15 mouse cellular contexts compared by ENCODE assay signal in genomic region chr6:94657204-94658135, GRCm38 (mm10). TPM values are rescaled to one million over a fixed set of nuclear protein-coding genes. Genes with fewer than 3 reads are reported as not detected.
A peak's percentile ranks its signal among the peaks of the same experiment; 100 is the strongest.
DNase-seq lines count a peak whose midpoint lies in the region; ATAC-seq and TF ChIP-seq lines count a peak whose summit lies in the region.
"Had no signal": no experiment of that assay in that cellular context is flagged by ENCODE, and none has a peak within 500 bp of the region (broad histone marks: within the 10 kb centered on the region; RNA-seq: fewer than 3 reads in every experiment).

No protein-coding gene starts in this region.

- peak overlapping the region; percentile 22 for H3K27ac ChIP-seq in embryonic facial prominence, embryonic 15.5 days (replicated peaks)
- H3K27ac ChIP-seq in embryonic facial prominence, embryonic 10.5 days (replicated peaks), result no peak overlapping the region
- H3K27ac ChIP-seq in heart, embryonic 14.5 days (replicated peaks in 1 of 2; ENCODE audit: control insufficient read depth in 1 of 2, insufficient read depth in 1 of 2, low read depth in 2 of 2, low read length in 2 of 2), result peak overlapping the region in 1 of 2 experiments; percentile 39; a peak in 1 of 4 replicates
- H3K27ac ChIP-seq in neural tube, embryonic 13.5 days (replicated peaks), result 0 out of 2 replicates have a peak overlapping the region, but pooled peaks have one; percentile 13
- no peak overlapping the region; the same call in 1 of the 2 replicates for H3K27ac ChIP-seq in neural tube, embryonic 15.5 days (replicated peaks)
- 0 out of 2 replicates have a peak overlapping the region, but pooled peaks have one; percentile 24 for H3K27ac ChIP-seq in stomach, postnatal 0 days (replicated peaks)
- H3K27ac ChIP-seq: midbrain, embryonic 10.5 days had no signal

- TF ChIP-seq CTCF in stomach, postnatal 0 days (IDR thresholded peaks at IDR 0.05; ENCODE audit: low read depth), result no peak

- WGBS in embryonic facial prominence, embryonic 15.5 days, result 58% methylated on average over 12 of the region's 12 CpGs
- WGBS in embryonic facial prominence, embryonic 10.5 days, result 79% methylated on average over 12 of the region's 12 CpGs
- 49% methylated on average over 12 of the region's 12 CpGs for WGBS in heart, embryonic 14.5 days
- 77% methylated on average over 12 of the region's 12 CpGs for WGBS in neural tube, embryonic 13.5 days
- WGBS in neural tube, embryonic 15.5 days, result 72% methylated on average over 12 of the region's 12 CpGs
- WGBS in stomach, postnatal 0 days, result 56% methylated on average over 12 of the region's 12 CpGs

- H3K4me3 ChIP-seq in embryonic facial prominence, embryonic 15.5 days (replicated peaks), result no peak overlapping the region
- H3K4me3 ChIP-seq in embryonic facial prominence, embryonic 10.5 days, result no peak overlapping the region
- H3K4me3 ChIP-seq in heart, embryonic 14.5 days (ENCODE audit: control insufficient read depth in 1 of 2, insufficient read depth in 1 of 2, low read depth in 1 of 2, low read length in 2 of 2), result no peak overlapping the region
- H3K4me3 ChIP-seq in neural tube, embryonic 13.5 days, result no peak overlapping the region
- H3K4me3 ChIP-seq in neural tube, embryonic 15.5 days (replicated peaks), result no peak overlapping the region
- H3K4me3 ChIP-seq in stomach, postnatal 0 days (ENCODE audit: low read depth, low read length), result no peak overlapping the region
- H3K4me3 ChIP-seq: midbrain, embryonic 10.5 days had no signal

- H3K36me3 ChIP-seq in embryonic facial prominence, embryonic 15.5 days, result peaks cover 8% of the 10 kb centered on the region; the same call in 1 of the 2 replicates
- H3K36me3 ChIP-seq in embryonic facial prominence, embryonic 10.5 days (replicated peaks), result peaks cover 45% of the 10 kb centered on the region
- H3K36me3 ChIP-seq in heart, embryonic 14.5 days (ENCODE audit: control insufficient read depth, insufficient read depth, low read length), result peaks cover 20% of the 10 kb centered on the region
- H3K36me3 ChIP-seq in neural tube, embryonic 13.5 days, result peaks cover 9% of the 10 kb centered on the region
- no peaks in the 10 kb centered on the region for H3K36me3 ChIP-seq in neural tube, embryonic 15.5 days
- H3K36me3 ChIP-seq in stomach, postnatal 0 days (ENCODE audit: control insufficient read depth, insufficient read depth, low read length), result peaks cover 7% of the 10 kb centered on the region

- no peaks in the 10 kb centered on the region for H3K9me3 ChIP-seq in embryonic facial prominence, embryonic 15.5 days (replicated peaks)
- no peaks in the 10 kb centered on the region for H3K9me3 ChIP-seq in embryonic facial prominence, embryonic 10.5 days
- H3K9me3 ChIP-seq in heart, embryonic 14.5 days (ENCODE audit: control insufficient read depth, low read length), result no peaks in the 10 kb centered on the region
- no peaks in the 10 kb centered on the region for H3K9me3 ChIP-seq in neural tube, embryonic 13.5 days
- H3K9me3 ChIP-seq in neural tube, embryonic 15.5 days (replicated peaks), result no peaks in the 10 kb centered on the region
- no peaks in the 10 kb centered on the region for H3K9me3 ChIP-seq in stomach, postnatal 0 days (ENCODE audit: control insufficient read depth, low read length)
- H3K9me3 ChIP-seq: midbrain, embryonic 10.5 days had no signal

- no peaks in the 10 kb centered on the region for H3K27me3 ChIP-seq in embryonic facial prominence, embryonic 15.5 days
- 0 out of 2 replicates have a peak, but pooled peaks cover 7% of the 10 kb centered on the region for H3K27me3 ChIP-seq in embryonic facial prominence, embryonic 10.5 days (replicated peaks; ENCODE audit: low read depth, poor library complexity, severe bottlenecking)
- no peaks in the 10 kb centered on the region for H3K27me3 ChIP-seq in heart, embryonic 14.5 days (ENCODE audit: control insufficient read depth, insufficient read depth, low read length)
- no peaks in the 10 kb centered on the region; the same call in 1 of the 2 replicates for H3K27me3 ChIP-seq in neural tube, embryonic 13.5 days
- H3K27me3 ChIP-seq in neural tube, embryonic 15.5 days (replicated peaks), result no peaks in the 10 kb centered on the region
- no peaks in the 10 kb centered on the region for H3K27me3 ChIP-seq in stomach, postnatal 0 days (ENCODE audit: control insufficient read depth, insufficient read depth, low read length)

- H3K4me1 ChIP-seq in embryonic facial prominence, embryonic 15.5 days, result peaks cover 43% of the 10 kb centered on the region
- H3K4me1 ChIP-seq in embryonic facial prominence, embryonic 10.5 days, result peaks cover 56% of the 10 kb centered on the region
- peaks cover 19 to 32% of the 10 kb centered on the region in 2 experiments for H3K4me1 ChIP-seq in heart, embryonic 14.5 days (ENCODE audit: control insufficient read depth in 2 of 2, insufficient read depth in 2 of 2, low read length in 2 of 2)
- H3K4me1 ChIP-seq in neural tube, embryonic 13.5 days (replicated peaks), result peaks cover 51% of the 10 kb centered on the region
- H3K4me1 ChIP-seq in neural tube, embryonic 15.5 days, result peaks cover 38% of the 10 kb centered on the region
- 0 out of 2 replicates have a peak, but pooled peaks cover 3% of the 10 kb centered on the region for H3K4me1 ChIP-seq in stomach, postnatal 0 days (replicated peaks; ENCODE audit: control insufficient read depth, insufficient read depth)

- DNase-seq in embryonic facial prominence, embryonic 10.5 days (ENCODE audit: low spot score), result no peak
- no peak for DNase-seq in heart, adult 11 months
- no peak for DNase-seq in stomach, postnatal 0 days (ENCODE audit: low spot score)
- no peak for DNase-seq in cerebellum, postnatal 14 days
- DNase-seq: cerebellum, postnatal 25 days; heart, postnatal 4 days; liver, postnatal 0 days; lung, postnatal 36 days; right cerebral cortex, adult 18-20 months had no signal

- H3K4me2 ChIP-seq in embryonic facial prominence, embryonic 15.5 days (replicated peaks), result no peak overlapping the region
- peak overlapping the region; percentile 19; the same call in 1 of the 2 replicates for H3K4me2 ChIP-seq in heart, embryonic 14.5 days (ENCODE audit: low read length)
- H3K4me2 ChIP-seq in neural tube, embryonic 13.5 days, result no peak overlapping the region
- H3K4me2 ChIP-seq in neural tube, embryonic 15.5 days, result no peak overlapping the region
- no peak overlapping the region for H3K4me2 ChIP-seq in stomach, postnatal 0 days (replicated peaks; ENCODE audit: low read depth)

- TF ChIP-seq EP300 in stomach, postnatal 0 days (optimal IDR thresholded peaks at IDR 0.05), result no peak

- no peak overlapping the region for H3K9ac ChIP-seq in embryonic facial prominence, embryonic 15.5 days
- no peak overlapping the region for H3K9ac ChIP-seq in heart, embryonic 14.5 days (ENCODE audit: low read length)
- H3K9ac ChIP-seq in neural tube, embryonic 13.5 days, result no peak overlapping the region
- H3K9ac ChIP-seq in neural tube, embryonic 15.5 days (replicated peaks), result no peak overlapping the region
- no peak overlapping the region for H3K9ac ChIP-seq in stomach, postnatal 0 days (ENCODE audit: low read length)
- H3K9ac ChIP-seq: liver, postnatal 0 days had no signal

- no peak for ATAC-seq in embryonic facial prominence, embryonic 15.5 days (ENCODE audit: insufficient number of reproducible peaks, low FRiP score, low TSS enrichment, low read depth)
- no peak for ATAC-seq in heart, embryonic 14.5 days (ENCODE audit: insufficient number of reproducible peaks, insufficient read depth, low FRiP score, low read depth)
- no peak for ATAC-seq in neural tube, embryonic 13.5 days (ENCODE audit: low read depth)
- ATAC-seq in neural tube, embryonic 15.5 days (ENCODE audit: low FRiP score), result no peak
- no peak for ATAC-seq in stomach, postnatal 0 days (ENCODE audit: low FRiP score, low TSS enrichment)
- ATAC-seq: hindbrain, postnatal 0 days; liver, postnatal 0 days had no signal

RNA-seq across cellular contexts. Expression of gene Lrig1, which starts 42.5 kb away (rescaled TPM):
- 28.9 TPM in 2 replicates for polyA plus RNA-seq in embryonic facial prominence, embryonic 15.5 days (2015; fragmentation: Nextera tagmentation; extraction: Ambion mirVana)
- 11.7 and 11.8 TPM in 2 replicates for polyA plus RNA-seq in embryonic facial prominence, embryonic 10.5 days (2016; fragmentation: Nextera tagmentation; extraction: Ambion mirVana)
- 15.2 and 18.4 TPM in 2 replicates for polyA plus RNA-seq in heart, embryonic 14.5 days (2014; fragmentation: Nextera tagmentation; extraction: Ambion mirVana)
- polyA plus RNA-seq in neural tube, embryonic 13.5 days (2015; fragmentation: Nextera tagmentation; extraction: Ambion mirVana), result 10.5 and 12.9 TPM in 2 replicates
- 14.5 and 15.0 TPM in 2 replicates for polyA plus RNA-seq in neural tube, embryonic 15.5 days (2015; fragmentation: Nextera tagmentation; extraction: Ambion mirVana)
- polyA plus RNA-seq in stomach, postnatal 0 days (2015; fragmentation: Nextera tagmentation; extraction: Ambion mirVana), result 15.2 and 19.6 TPM in 2 replicates

Comparison
In these comparisons a context has a peak if more than half of its experiments do, and no peak if none do; other contexts are left out.
1. H3K27ac ChIP-seq: peak in embryonic facial prominence, embryonic 15.5 days (single experiment), neural tube, embryonic 13.5 days (single experiment) and stomach, postnatal 0 days (single experiment); none in embryonic facial prominence, embryonic 10.5 days (single experiment) and neural tube, embryonic 15.5 days (single experiment).